Mouse (Mus musculus): Measurements from ENCODE around the gene Iqcf3. TPM values are rescaled to one million over a fixed set of nuclear protein-coding genes. Genes with fewer than 3 reads are reported as not detected.

Gene Iqcf3
- polyA plus RNA-seq (2017; shearing (Covaris generic)), result not detected

DNA sequence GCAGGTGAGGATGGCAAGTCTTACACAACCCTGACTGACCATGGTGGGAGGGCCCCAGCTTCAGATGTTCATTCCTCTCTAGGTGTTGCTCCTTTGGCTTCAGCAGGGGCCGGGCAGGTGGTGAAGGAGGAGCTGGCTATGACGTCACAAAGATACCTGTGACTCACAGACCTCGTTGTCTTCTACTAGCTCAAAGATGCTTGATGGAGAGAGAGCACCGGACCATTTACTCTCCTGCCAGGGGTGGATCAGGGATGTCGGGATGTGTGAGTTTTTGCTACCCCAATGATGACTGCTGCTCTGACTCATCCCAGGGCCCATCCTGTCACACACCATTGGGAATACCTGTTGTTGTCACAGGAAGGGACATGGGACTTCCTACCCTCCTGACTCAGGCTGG, at the start of gene Iqcf3:
TSS of gene Iqcf3 (minus strand) at position 101 of the 400 bp plus-strand sequence.

DNA sequence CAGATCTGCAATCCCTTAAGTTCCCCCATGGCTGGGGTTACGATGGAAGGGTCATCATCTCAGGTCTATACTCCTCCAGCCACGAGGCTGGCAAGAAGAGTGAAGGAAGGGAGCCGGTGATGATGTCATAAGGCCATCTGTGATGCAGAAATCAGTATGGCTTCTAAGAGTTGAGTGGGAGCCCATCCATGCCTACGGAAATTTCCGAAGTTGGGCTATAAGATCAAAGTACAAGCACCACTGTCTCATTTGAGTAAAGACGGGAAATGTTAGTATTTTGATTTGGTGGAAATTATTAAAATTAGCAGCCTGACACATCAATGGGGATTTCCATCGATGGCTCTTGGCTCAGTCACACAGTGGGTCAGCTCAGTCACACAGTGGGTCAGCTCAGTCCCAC, 9.5 kb upstream of the Iqcf3 start, which contains the start of gene Iqcf4:
TSS of gene Iqcf4 (minus strand) at position 101 of the 400 bp plus-strand sequence.

DNA sequence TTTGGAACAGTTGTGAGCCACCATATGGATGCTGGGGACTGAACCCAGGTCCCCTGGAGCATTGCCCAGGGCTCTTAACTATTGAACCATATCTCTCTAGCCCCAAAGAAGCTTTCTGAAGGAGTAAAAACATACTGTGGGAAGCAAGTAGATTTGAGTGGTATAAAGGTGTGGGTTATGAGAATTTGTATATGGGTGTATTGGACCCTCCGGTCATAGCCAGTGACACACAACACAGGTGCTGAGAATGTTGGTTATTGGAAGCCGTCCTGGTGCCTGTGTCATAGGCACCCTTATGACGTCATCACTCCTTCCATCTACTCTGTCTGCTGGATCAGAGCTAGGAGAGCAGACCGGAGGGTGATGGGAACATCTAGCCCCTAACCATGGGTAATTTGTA, 47.2 kb downstream of the Iqcf3 start, which contains the start of gene Iqcf5:
TSS of gene Iqcf5 (plus strand) at position 301 of the 400 bp plus-strand sequence.

DNA sequence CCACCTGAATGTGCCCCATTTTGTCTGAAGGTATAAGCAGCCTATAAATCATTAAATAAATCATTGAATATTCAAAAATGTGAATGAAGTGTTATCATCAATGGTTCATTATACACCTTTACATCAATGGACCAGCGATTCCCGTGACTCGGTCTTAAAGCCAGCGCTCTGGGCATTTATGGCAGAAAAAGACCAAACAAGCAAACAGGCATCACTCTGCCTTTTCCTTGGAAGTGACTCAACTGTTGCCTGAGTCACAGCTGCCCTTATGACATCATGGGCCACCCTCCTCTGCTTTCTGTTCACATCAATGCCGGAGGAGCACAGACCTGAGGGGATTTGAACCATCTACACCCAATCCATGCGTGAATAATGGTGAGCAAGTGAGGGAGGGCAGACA, 61.8 kb downstream of the Iqcf3 start, which contains the start of gene Iqcf1:
TSS of gene Iqcf1 (plus strand) at position 301 of the 400 bp plus-strand sequence.

DNA sequence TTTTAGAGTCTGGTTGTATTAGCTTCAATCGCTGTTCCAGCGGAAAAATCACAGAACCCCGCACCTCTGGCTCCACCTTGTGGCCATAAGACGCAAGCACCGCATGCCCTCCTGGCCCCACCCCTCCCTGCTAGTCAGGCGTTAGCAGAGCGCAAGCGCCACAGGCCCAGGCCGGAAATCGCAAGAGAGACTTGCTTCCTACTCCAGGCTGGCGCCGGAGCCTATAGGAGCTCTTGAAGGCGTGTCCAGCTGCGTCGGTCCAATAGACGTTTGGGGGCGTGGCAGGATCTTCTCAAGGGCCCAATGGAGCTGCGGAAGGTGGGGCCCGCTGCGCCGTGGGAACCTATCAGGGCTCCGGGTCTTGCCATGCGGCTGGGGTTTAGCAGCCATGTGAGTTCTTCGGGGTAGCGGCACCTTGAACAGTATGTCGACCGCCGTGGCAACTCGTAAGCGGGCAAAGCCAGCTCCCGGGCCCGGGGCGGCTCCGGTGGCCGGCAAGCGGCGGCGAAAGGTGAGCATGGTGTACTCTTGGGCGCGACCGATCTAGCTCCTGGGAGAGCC, 84.4 kb downstream of the Iqcf3 start, which contains the start of gene Parp3:
TSS of gene Parp3 (minus strand) at position 26 of the 561 bp plus-strand sequence.

DNA sequence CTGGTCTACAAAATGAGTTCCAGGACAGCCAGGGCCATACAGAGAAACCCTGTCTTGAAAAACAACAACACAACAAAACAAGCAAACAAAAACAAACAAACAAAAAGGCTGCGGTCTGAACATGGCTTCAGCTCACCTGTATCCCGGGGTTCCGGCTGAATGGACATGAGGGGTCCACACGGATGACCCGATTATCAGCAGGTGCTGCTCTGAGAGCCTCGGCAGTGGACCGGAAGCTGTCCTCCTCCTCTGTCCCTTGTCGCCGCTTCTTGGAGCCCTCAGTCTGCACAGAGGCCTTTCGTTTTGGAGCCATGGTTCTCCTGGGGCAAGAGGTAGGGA, 85.8 kb downstream of the Iqcf3 start, which contains the start of gene Rrp9:
TSS of gene Rrp9 (plus strand) at position 301 of the 339 bp plus-strand sequence.

DNA sequence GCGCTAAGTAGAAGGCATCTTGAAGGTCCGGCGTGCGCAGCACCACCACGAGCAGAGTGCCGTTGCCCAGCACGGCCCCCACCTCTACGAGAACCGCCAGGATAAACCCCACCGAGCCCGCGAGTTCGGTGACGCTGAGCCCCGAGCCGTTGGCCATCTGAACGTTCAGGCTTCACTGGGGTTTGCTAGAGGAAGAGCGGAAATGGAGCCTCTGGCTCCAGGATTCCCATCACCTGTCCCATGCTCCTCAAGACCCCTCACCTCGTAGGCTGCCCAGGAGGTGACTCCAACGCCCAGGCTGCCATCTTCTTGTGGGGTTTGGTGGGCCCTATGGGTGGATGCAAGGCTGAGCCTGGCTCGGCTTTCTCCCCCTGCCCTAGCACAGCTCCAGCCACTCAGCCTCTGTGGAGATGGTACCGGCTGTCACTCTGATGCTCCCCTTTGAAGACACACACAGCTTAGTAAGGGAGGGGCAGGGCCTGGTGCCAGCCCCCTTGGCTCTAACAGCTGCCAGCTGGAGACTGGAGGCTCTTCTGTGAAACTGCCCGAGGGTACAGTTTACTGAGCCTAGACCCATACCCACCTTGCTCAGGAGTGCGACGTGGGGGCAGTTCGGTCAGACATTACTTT, 95.7 kb downstream of the Iqcf3 start, which contains the start of gene Gpr62:
TSS of gene Gpr62 (minus strand) at position 368 of the 630 bp plus-strand sequence.

DNA sequence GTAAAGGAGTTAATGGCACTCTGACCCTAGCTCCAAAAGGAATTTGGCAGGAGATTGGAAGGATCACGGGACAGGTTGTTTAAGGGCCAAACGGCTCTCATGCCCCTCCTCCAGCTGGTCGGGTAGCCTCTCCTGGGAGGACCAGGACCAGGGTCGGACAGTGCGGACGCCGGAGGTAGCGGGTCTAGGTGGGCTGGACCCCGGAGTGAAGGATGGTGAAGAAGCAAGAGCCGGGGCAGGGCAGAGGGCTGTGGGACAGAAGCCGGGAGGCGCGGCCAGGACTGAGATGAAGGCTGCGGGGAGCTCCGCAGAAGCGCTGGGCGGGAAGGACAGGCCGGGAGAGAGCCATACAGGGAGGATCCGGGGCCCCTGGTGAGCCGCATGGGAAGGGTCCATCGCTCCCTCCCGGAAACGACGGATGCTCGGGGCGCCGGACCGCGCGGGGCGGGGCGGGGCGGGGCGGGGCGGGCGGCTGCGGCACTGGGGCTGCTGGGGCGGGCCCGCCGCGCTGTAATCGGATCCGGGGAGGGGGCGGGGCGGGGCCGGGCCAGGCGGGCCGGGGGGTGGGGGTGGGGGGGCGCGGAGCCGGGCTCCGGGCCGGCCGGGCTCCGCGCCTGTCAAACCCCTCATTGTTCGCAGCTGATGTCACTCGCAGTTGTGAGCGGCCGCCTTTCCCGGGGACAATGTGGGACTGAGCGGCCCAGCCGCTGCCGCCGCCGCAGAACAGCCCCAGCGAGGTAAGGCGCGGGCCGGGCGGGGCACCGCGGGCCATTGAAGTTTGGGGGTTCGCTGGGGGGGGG, 108.0 kb downstream of the Iqcf3 start, which contains the start of gene Pcbp4:
TSS of gene Pcbp4 (plus strand) at position 21 of the 800 bp plus-strand sequence.

Other genes with a start within 250 kb of the Iqcf3 start
- gene Dusp7, start 193.0 kb downstream of the Iqcf3 start, polyA plus RNA-seq (2017; shearing (Covaris generic)), result 11.0 TPM
- 568 TPM for gene Rpl29, start 132.2 kb downstream of the Iqcf3 start, polyA plus RNA-seq (2017; shearing (Covaris generic))
- gene Acy1, start 123.3 kb downstream of the Iqcf3 start, polyA plus RNA-seq (2017; shearing (Covaris generic)), result 17.9 TPM
- gene Abhd14b, start 114.2 kb downstream of the Iqcf3 start, polyA plus RNA-seq (2017; shearing (Covaris generic)), result 19.1 TPM
- 20.1 TPM for gene Abhd14a, start 114.0 kb downstream of the Iqcf3 start, polyA plus RNA-seq (2017; shearing (Covaris generic))
- 20.5 TPM for gene Pcbp4, start 108.3 kb downstream of the Iqcf3 start, polyA plus RNA-seq (2017; shearing (Covaris generic))
- gene Gpr62, start 95.7 kb downstream of the Iqcf3 start, polyA plus RNA-seq (2017; shearing (Covaris generic)), result not detected
- 82.3 TPM for gene Rrp9, start 85.7 kb downstream of the Iqcf3 start, polyA plus RNA-seq (2017; shearing (Covaris generic))
- 84.4 TPM for gene Parp3, start 84.7 kb downstream of the Iqcf3 start, polyA plus RNA-seq (2017; shearing (Covaris generic))
- not detected for gene Iqcf1, start 61.7 kb downstream of the Iqcf3 start, polyA plus RNA-seq (2017; shearing (Covaris generic))
- gene Iqcf5, start 47.1 kb downstream of the Iqcf3 start, polyA plus RNA-seq (2017; shearing (Covaris generic)), result not detected
- not detected for gene Iqcf4, start 9.4 kb upstream of the Iqcf3 start, polyA plus RNA-seq (2017; shearing (Covaris generic))
- gene Iqcf6, start 65.0 kb upstream of the Iqcf3 start, polyA plus RNA-seq (2017; shearing (Covaris generic)), result not detected
- not detected for gene Grm2, start 94.5 kb upstream of the Iqcf3 start, polyA plus RNA-seq (2017; shearing (Covaris generic))
- gene Tex264, start 124.3 kb upstream of the Iqcf3 start, polyA plus RNA-seq (2017; shearing (Covaris generic)), result 77.6 TPM
- 4.4 TPM for gene Rad54l2, start 227.6 kb upstream of the Iqcf3 start, polyA plus RNA-seq (2017; shearing (Covaris generic))

All from inflammation-experienced regulatory T-cells, adult 16 weeks (primary cell).